Mouse (Mus musculus) intestine, postnatal 0 days (tissue): ENCODE data around the gene Rars. TPM values are rescaled to one million over a fixed set of nuclear protein-coding genes. Genes with fewer than 3 reads are reported as not detected.

Source experiments
- ATAC-seq: fragments of 200-750 bp; cut with Nextera tagmentation; 2 replicates; pipeline ENCODE4 v1.8.0; 2017; ENCODE audit warnings: mild to moderate bottlenecking, moderate TSS enrichment, moderate library complexity
- H3K27ac ChIP-seq: fragments of 300-500 bp; sonication (generic); 2 replicates; pipeline ENCODE4 v1.5.1; 2014; ENCODE audit warnings: mild to moderate bottlenecking, low read depth, low read length, moderate library complexity
- H3K27me3 ChIP-seq: fragments of 300-500 bp; sonication (generic); replicated peaks from 2 replicates; pipeline ENCODE4 v1.6.1; 2014; ENCODE audit warnings: low read length, mixed read lengths; ENCODE audit not compliant: control insufficient read depth, insufficient read depth
- H3K36me3 ChIP-seq: fragments of 300-500 bp; sonication (generic); 2 replicates; pipeline ENCODE4 v1.6.1; 2014; ENCODE audit warnings: mild to moderate bottlenecking, moderate library complexity; ENCODE audit not compliant: control insufficient read depth, insufficient read depth
- H3K4me1 ChIP-seq: fragments of 300-500 bp; sonication (generic); replicated peaks from 2 replicates; pipeline ENCODE4 v1.6.1; 2014; ENCODE audit warnings: antibody characterized with exemption, low read length, mixed read lengths; ENCODE audit not compliant: control insufficient read depth, insufficient read depth
- H3K4me2 ChIP-seq: fragments of 300-500 bp; sonication (generic); replicated peaks from 2 replicates; pipeline ENCODE4 v1.6.1; 2014; ENCODE audit warnings: low read depth, mild to moderate bottlenecking, moderate library complexity
- H3K4me3 ChIP-seq: fragments of 300-500 bp; sonication (generic); 2 replicates; pipeline ENCODE4 v1.5.1; 2014; ENCODE audit warnings: low read depth, low read length
- H3K9ac ChIP-seq: fragments of 300-500 bp; sonication (generic); 2 replicates; pipeline ENCODE4 v1.6.1; 2014; ENCODE audit warnings: mild to moderate bottlenecking, low read depth, low read length
- H3K9me3 ChIP-seq: fragments of 300-500 bp; sonication (generic); 2 replicates; pipeline ENCODE4 v1.6.1; 2016; ENCODE audit warnings: mixed run types; ENCODE audit not compliant: control insufficient read depth
- CTCF ChIP-seq: sonication (generic); IDR thresholded peaks from 2 replicates; pipeline ENCODE4 v1.5.1; 2016; ENCODE audit warnings: low read depth, mild to moderate bottlenecking, control low read depth, antibody characterized with exemption, moderate library complexity
- WGBS: fragments of 180-500 bp; shearing (Covaris S2); extraction: QIAGEN DNeasy Blood & Tissue Kit; methylation state at CpG from one replicate; pipeline ENCODE4 v1.1.7; 2014; 5-methylcytosine and 5-hydroxymethylcytosine counted together
- polyA plus RNA-seq: library from polyadenylated mRNA; unstranded; fragments of >200 nt; fragmentation: Nextera tagmentation; extraction: Ambion mirVana; gene quantifications from 2 replicates; pipeline ENCODE4 v1.2.1, GENCODE M21; 2015

Rars gene
- polyA plus RNA-seq, 1 experiment from 2014 or later = 82.3 TPM

GRCm38 (mm10) chr11:35827714-35828113 lies 6.6 kb downstream of the Rars start:
- 93% methylated on average over 6 of the region's 6 CpGs for WGBS
- ATAC-seq = no peak
- Histone ChIP-seq H3K9me3 (no peaks in the 10 kb centered on the region), H3K9ac (no peak overlapping the region), H3K4me2 (no peak overlapping the region), H3K4me3 (no peak overlapping the region), H3K4me1 (no peaks in the 10 kb centered on the region), H3K36me3 (peaks cover 79% of the 10 kb centered on the region), H3K27me3 (no peaks in the 10 kb centered on the region), H3K27ac (no peak overlapping the region)
- TF ChIP-seq CTCF = no peak

- WGBS = 79% methylated on average over 12 of the region's 12 CpGs
These were observed 18.0 kb downstream of the Rars start for GRCm38 (mm10) chr11:35816316-35816715.

GRCm38 (mm10) chr11:35811458-35811857 lies 22.8 kb downstream of the Rars start:
- peak; percentile 63 for TF ChIP-seq CTCF
- 57% methylated on average over 10 of the region's 10 CpGs for WGBS
- peak; percentile 82 for ATAC-seq

More at GRCm38 (mm10) chr11:35816316-35816715, 18.0 kb downstream of the Rars start:
- Histone ChIP-seq H3K9ac (no peak overlapping the region), H3K4me2 (no peak overlapping the region), H3K27me3 (no peaks in the 10 kb centered on the region), H3K36me3 (peaks cover 97% of the 10 kb centered on the region), H3K4me3 (no peak overlapping the region), H3K9me3 (no peaks in the 10 kb centered on the region), H3K4me1 (no peaks in the 10 kb centered on the region), H3K27ac (no peak overlapping the region)
- TF ChIP-seq CTCF = no peak
- no peak for ATAC-seq

GRCm38 (mm10) chr11:35801332-35801731 lies 33.0 kb downstream of the Rars start:
- 75% methylated on average over 5 of the region's 5 CpGs for WGBS
- ATAC-seq = no peak
- H3K4me1 ChIP-seq = no peaks in the 10 kb centered on the region
- H3K9ac ChIP-seq = no peak overlapping the region
- H3K9me3 ChIP-seq = no peaks in the 10 kb centered on the region
- H3K27me3 ChIP-seq = peaks cover 35% of the 10 kb centered on the region
- no peaks in the 10 kb centered on the region for H3K36me3 ChIP-seq
- no peak for TF ChIP-seq CTCF
- H3K4me3 ChIP-seq = no peak overlapping the region
- no peak overlapping the region for H3K4me2 ChIP-seq
- no peak overlapping the region for H3K27ac ChIP-seq

More at GRCm38 (mm10) chr11:35811458-35811857, 22.8 kb downstream of the Rars start:
- H3K36me3 ChIP-seq = peaks cover 97% of the 10 kb centered on the region
- H3K9me3 ChIP-seq = no peaks in the 10 kb centered on the region
- H3K4me2 ChIP-seq = no peak overlapping the region
- no peak overlapping the region for H3K4me3 ChIP-seq
- H3K27me3 ChIP-seq = no peaks in the 10 kb centered on the region
- no peak overlapping the region for H3K27ac ChIP-seq
- no peak overlapping the region for H3K9ac ChIP-seq
- H3K4me1 ChIP-seq = no peaks in the 10 kb centered on the region

GRCm38 (mm10) chr11:35798874-35799273 lies 35.4 kb downstream of the Rars start, which contains the start of gene Fbll1:
Gene Fbll1, minus strand, starts transcription at chr11:35798884.
- Histone ChIP-seq H3K4me1 (no peaks in the 10 kb centered on the region), H3K4me2 (peak within 1 kb of the TSS; percentile 53), H3K27me3 (peaks cover 44% of the 10 kb centered on the region), H3K9ac (no peak within 1 kb of the TSS), H3K9me3 (no peaks in the 10 kb centered on the region), H3K4me3 (peak within 1 kb of the TSS; percentile 30), H3K27ac (no peak within 1 kb of the TSS), H3K36me3 (no peaks in the 10 kb centered on the region)
- WGBS = 16% methylated on average over 11 of the region's 11 CpGs
- ATAC-seq = no peak
- 0 out of 2 replicates have a peak, but pooled peaks have one; percentile 4 for TF ChIP-seq CTCF

GRCm38 (mm10) chr11:35798495-35798820 lies 35.8 kb downstream of the Rars start:
- H3K4me3 ChIP-seq = peak overlapping the region; percentile 30
- no peak for ATAC-seq

More at GRCm38 (mm10) chr11:35798495-35798820, 35.8 kb downstream of the Rars start:
- Histone ChIP-seq H3K4me2 (peak overlapping the region; percentile 53), H3K9ac (no peak overlapping the region), H3K27ac (no peak overlapping the region), H3K9me3 (no peaks in the 10 kb centered on the region), H3K36me3 (no peaks in the 10 kb centered on the region), H3K27me3 (peaks cover 44% of the 10 kb centered on the region), H3K4me1 (no peaks in the 10 kb centered on the region)
- WGBS = 5% methylated on average over 23 of the region's 23 CpGs
- no peak for TF ChIP-seq CTCF
